Mouse (Mus musculus): ENCODE measurements at regions not wholly inside any gene's neighbourhood (a gene's known extent, or its start where the extent isn't known, plus 50 kb on each side); places are given as distances from the start of the nearest gene placed in this dataset.

DNA sequence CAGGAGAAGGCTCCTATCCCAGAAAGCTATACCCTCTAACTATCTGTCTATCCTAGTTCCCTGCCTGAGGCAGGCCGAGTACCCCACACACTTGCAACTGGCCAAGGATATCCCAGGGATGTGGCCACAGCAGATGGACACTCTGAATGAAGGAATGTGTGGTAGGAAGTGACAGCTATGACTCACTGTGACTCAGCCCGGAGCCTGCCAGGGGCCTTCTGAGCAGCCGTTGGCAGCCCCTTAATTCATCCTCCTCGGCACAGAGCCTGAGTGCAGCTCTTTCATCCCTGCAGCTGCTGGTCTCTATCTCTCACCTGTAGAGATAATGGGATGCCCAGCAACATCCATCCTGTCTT lies 101.4 kb downstream of the 1810010D01Rik start:
- no peak for TF ChIP-seq CTCF (IDR thresholded peaks at IDR 0.05; ENCODE audit: borderline replicate concordance, extremely low read depth, insufficient read depth, insufficient read length)
- TF ChIP-seq POLR2A (IDR thresholded peaks at IDR 0.05; ENCODE audit: borderline replicate concordance, extremely low read depth, insufficient read depth, insufficient read length, poor library complexity, severe bottlenecking), result no peak
